Mouse (Mus musculus) G1E (cell line): ENCODE data around the gene Hs6st1.

Source experiments
- CTCF ChIP-seq: IDR thresholded peaks from 2 replicates; pipeline ENCODE4 v1.5.1; 2012; ENCODE audit warnings: low read depth, low read length, inconsistent platforms, mixed read lengths
- GATA1 ChIP-seq: IDR thresholded peaks from 2 replicates; pipeline ENCODE4 v1.6.1; 2012; ENCODE audit warnings: borderline replicate concordance, low read length, inconsistent platforms, mixed read lengths
- GATA2 ChIP-seq: IDR thresholded peaks from 2 replicates; pipeline ENCODE4 v1.6.1; 2012; ENCODE audit warnings: low read depth, low read length, inconsistent platforms, borderline replicate concordance
- POLR2AphosphoS5 ChIP-seq: IDR thresholded peaks from 2 replicates; pipeline ENCODE4 v1.6.1; 2012; ENCODE audit warnings: low read depth, low read length, inconsistent platforms; ENCODE audit not compliant: insufficient replicate concordance
- TAL1 ChIP-seq: conservative IDR thresholded peaks from 2 replicates; pipeline ENCODE4 v1.6.1; 2012; ENCODE audit warnings: low read depth, low read length, inconsistent platforms, mixed read lengths

- TF ChIP-seq CTCF (no peak), TAL1 (no peak), GATA1 (no peak), POLR2AphosphoS5 (no peak), GATA2 (no peak)
These were observed 3.0 kb downstream of the Hs6st1 start for GRCm38 (mm10) chr1:36071176-36071575.
